Mouse (Mus musculus) cortical plate, adult 2 months (tissue): ENCODE results near the gene Gper1.

Source experiments
- CTCF ChIP-seq: fragments of 200-500 bp; IDR thresholded peaks from 2 replicates; pipeline ENCODE4 v1.5.1; 2011; ENCODE audit warnings: mild to moderate bottlenecking, control low read depth, low read length; ENCODE audit not compliant: insufficient read depth; ENCODE audit errors: extremely low read depth
- POLR2A ChIP-seq: fragments of 200-500 bp; IDR thresholded peaks from 2 replicates; pipeline ENCODE4 v1.6.1; 2011; ENCODE audit warnings: mild to moderate bottlenecking, low read length, control low read depth; ENCODE audit not compliant: insufficient read depth; ENCODE audit errors: extremely low read depth

DNA sequence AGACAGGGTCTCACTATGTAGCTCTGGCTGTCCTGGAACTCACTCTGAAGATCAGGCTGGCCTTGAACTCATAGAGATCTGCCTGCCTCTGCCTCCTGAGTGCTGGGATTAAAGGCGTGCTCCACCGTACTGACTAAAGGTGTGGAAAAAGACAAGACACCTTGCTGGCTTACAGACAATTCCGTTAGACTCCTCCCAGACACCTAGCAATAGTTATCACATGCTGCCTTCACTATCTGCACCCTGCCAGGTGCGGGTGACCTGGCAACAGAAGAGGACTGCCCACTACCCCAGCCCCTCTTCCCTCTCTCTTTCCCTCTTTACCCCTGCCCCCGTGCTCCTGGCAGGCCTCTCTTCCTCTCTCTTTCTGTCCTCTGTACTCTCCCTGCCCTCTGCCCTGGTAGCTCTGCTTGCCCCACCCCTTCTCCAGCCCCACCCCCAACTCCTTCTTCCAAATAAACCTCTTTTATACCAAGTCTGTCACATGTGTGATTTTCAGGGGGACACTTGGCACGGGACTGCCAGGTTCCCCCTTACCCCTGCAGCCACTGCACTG lies 49.0 kb upstream of the Gper1 start:
- TF ChIP-seq CTCF: no peak
- TF ChIP-seq POLR2A: no peak
